Mouse (Mus musculus) heart, adult 2 months (tissue): ENCODE measurements at regions not wholly inside any gene's neighbourhood (a gene's known extent, or its start where the extent isn't known, plus 50 kb on each side); places are given as distances from the start of the nearest gene placed in this dataset.

ENCODE experiments used
- CTCF ChIP-seq: fragments of 200-600 bp; IDR thresholded peaks from 2 replicates; pipeline ENCODE4 v1.8.1; 2022; ENCODE audit warnings: antibody characterized with exemption, mild to moderate bottlenecking, moderate library complexity
- POLR2A ChIP-seq: fragments of 200-500 bp; IDR thresholded peaks from 2 replicates; pipeline ENCODE4 v1.6.1; 2011; ENCODE audit warnings: mild to moderate bottlenecking, low read depth, low read length, control low read depth; ENCODE audit not compliant: insufficient read depth

GRCm38 (mm10) chr8:87297761-87298160 lies 174.6 kb downstream of the Cbln1 start:
- TF ChIP-seq CTCF = no peak
- TF ChIP-seq POLR2A = no peak
